Mouse (Mus musculus) monocyte, adult 59 days (primary cell): ENCODE measurements around the gene Mrpl14. TPM values are rescaled to one million over a fixed set of nuclear protein-coding genes. Genes with fewer than 3 reads are reported as not detected.

Experiments
- total RNA-seq, 2 experiments: library from RNA; stranded (reverse); gene quantifications; one replicate each; pipeline ENCODE4 v1.2.4; 2023

Gene Mrpl14
- 10 to 100 TPM; 47.5 to 51.1 TPM for total RNA-seq

GRCm38 (mm10) chr17:45686093-45686619 lies at the start of gene Mrpl14:
Mrpl14 (plus strand) TSS chr17:45686322.

GRCm38 (mm10) chr17:45659225-45659624 lies 26.9 kb upstream of the Mrpl14 start, which contains the start of gene Capn11:
Capn11 (minus strand) TSS chr17:45659325.

GRCm38 (mm10) chr17:45686716-45687115 lies 594 bp downstream of the Mrpl14 start, which contains the start of gene Tmem63b:
Tmem63b (minus strand) TSS chr17:45686905.

GRCm38 (mm10) chr17:45733735-45734301 lies 47.7 kb downstream of the Mrpl14 start, which contains the start of gene 1600014C23Rik:
1600014C23Rik (minus strand) TSS chr17:45733844.

Other genes starting within 250 kb of the Mrpl14 start
- gene Spats1, start 210.9 kb upstream of the Mrpl14 start, total RNA-seq = not detected
- 1 to 10 TPM; 8.9 TPM for gene Aars2, start 179.5 kb upstream of the Mrpl14 start, total RNA-seq
- gene Tcte1, start 162.9 kb upstream of the Mrpl14 start, total RNA-seq = not detected
- under 1 TPM; 0.09 to 0.18 TPM for gene Tmem151b, start 136.6 kb upstream of the Mrpl14 start, total RNA-seq
- 100 to 1,000 TPM; 172 to 190 TPM for gene Nfkbie, start 130.6 kb upstream of the Mrpl14 start, total RNA-seq
- 10 to 100 TPM; 74.0 to 90.3 TPM for gene Slc35b2, start 122.4 kb upstream of the Mrpl14 start, total RNA-seq
- 100 to 1,000 TPM; 744 to 768 TPM for gene Hsp90ab1, start 113.1 kb upstream of the Mrpl14 start, total RNA-seq
- 100 to 1,000 TPM; 103 to 113 TPM for gene Slc29a1, start 86.7 kb upstream of the Mrpl14 start, total RNA-seq
- gene Mymx, start 84.2 kb upstream of the Mrpl14 start, total RNA-seq = not detected
- 1 to 10 TPM; 1.2 to 2.0 TPM for gene Capn11, start 27.0 kb upstream of the Mrpl14 start, total RNA-seq
- gene Tmem63b, start 583 bp downstream of the Mrpl14 start, total RNA-seq = 10 to 100 TPM; 34.6 to 34.9 TPM
- not detected for gene 1600014C23Rik, start 47.5 kb downstream of the Mrpl14 start, total RNA-seq